Mouse (Mus musculus) spleen, adult 2 months (tissue): ENCODE data around the gene Naa15.

Experiments used
- CTCF ChIP-seq: fragments of 200-500 bp; IDR thresholded peaks from 2 replicates; pipeline ENCODE4 v1.5.1; 2011; ENCODE audit warnings: mild to moderate bottlenecking, inconsistent platforms; ENCODE audit not compliant: insufficient read depth, insufficient read length, insufficient replicate concordance; ENCODE audit errors: extremely low read depth
- POLR2A ChIP-seq: fragments of 200-500 bp; IDR thresholded peaks from 2 replicates; pipeline ENCODE4 v1.6.1; 2011; ENCODE audit warnings: low read depth, low read length, inconsistent platforms

DNA sequence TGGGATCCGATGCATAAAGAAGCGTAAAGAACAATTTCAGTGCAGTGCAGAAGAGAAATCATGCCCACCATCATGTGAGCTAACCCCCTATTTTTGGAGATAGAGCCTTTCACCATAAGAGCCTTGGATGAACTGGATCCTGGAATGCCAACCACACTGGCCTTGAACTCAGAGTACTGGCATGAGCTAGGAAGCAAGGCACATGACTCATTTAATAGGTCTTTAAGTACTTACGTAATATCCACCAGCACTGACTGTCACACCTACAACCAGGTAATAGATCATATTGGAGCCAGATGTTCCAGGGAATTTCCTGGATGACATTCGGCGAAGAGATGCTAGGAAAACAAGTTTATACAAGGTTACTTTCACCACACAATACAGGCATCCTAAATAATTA, 23.4 kb upstream of the Naa15 start:
- TF ChIP-seq CTCF = no peak
- no peak for TF ChIP-seq POLR2A
